8 mouse cellular contexts compared by ENCODE assay signal in the genomic region with DNA sequence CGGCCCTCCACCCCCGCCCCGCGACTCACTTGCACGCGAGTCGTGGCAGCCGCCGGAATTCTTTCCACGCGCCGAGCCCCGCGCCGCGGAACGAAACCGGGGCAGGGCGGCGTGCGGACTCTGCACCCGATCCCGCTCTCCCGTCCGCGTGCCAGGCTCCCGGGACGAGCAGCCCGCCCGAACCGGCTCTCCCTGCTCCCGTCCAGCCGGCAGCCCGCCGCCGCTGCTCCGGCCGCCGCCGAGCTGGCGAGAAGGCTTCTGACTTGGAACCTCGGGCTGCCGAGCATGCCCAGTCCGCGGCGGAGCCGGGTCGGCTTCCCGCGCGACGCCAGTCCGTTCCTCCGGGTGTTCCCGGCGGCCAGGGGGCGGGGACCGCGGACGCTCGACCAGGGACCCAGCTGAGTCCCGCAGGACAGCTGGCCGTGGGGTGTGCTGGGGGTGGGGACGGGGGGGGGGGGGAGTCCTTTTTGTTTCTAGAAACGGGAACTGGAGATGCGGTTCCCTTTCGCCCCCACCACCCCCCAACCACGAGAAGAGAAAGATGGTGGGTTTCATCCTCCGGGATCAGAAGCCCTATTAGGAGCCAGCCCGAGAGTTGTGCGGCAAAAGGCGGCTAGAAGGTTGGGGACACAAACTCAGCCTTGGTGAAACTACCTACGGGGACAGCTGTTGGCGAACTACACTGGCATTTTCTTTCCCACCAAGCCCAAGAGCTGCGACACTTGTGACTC. TPM values are rescaled to one million over a fixed set of nuclear protein-coding genes. Genes with fewer than 3 reads are reported as not detected.
DNase-seq lines count a peak whose midpoint lies in the region.

No protein-coding gene starts in this region.

- H3K4me3 ChIP-seq in hindbrain, embryonic 10.5 days: peak overlapping the region; percentile 82

- under 1% methylated on average over 75 of the region's 75 CpGs for WGBS in hindbrain, embryonic 10.5 days

- no peaks in the 10 kb centered on the region for H3K9me3 ChIP-seq in hindbrain, embryonic 10.5 days

- peak; percentile 71 for DNase-seq in MEL-GATA-1-ER (ENCODE audit: extremely low read depth, low read depth)
- peak; percentile 92 to 97 for DNase-seq in cerebellum, adult 18-20 months
- peak; percentile 88 for DNase-seq in forelimb bud, embryonic 11.5 days (ENCODE audit: low read depth, low spot score)
- DNase-seq in hindbrain, embryonic 10.5 days (ENCODE audit: low spot score): peak; percentile 94
- peak; percentile 91 to 94 for DNase-seq in layer of hippocampus, postnatal 14 days (ENCODE audit: low spot score in 2 of 2)
- peak; percentile 97 for DNase-seq in lung, postnatal 10 days
- peak; percentile 97 for DNase-seq in ovary, postnatal 36 days (ENCODE audit: low spot score)
- DNase-seq in thymus, postnatal 14 days: peak; percentile 73

- H3K27me3 ChIP-seq in hindbrain, embryonic 10.5 days (ENCODE audit: insufficient read depth, poor library complexity, severe bottlenecking): peaks cover 12% of the 10 kb centered on the region; the same call in 1 of the 2 replicates

- peak overlapping the region; percentile 98 for H3K27ac ChIP-seq in hindbrain, embryonic 10.5 days

- peaks cover 12% of the 10 kb centered on the region for H3K36me3 ChIP-seq in hindbrain, embryonic 10.5 days

- H3K4me1 ChIP-seq in hindbrain, embryonic 10.5 days (replicated peaks): peaks cover 28% of the 10 kb centered on the region

RNA-seq across cellular contexts. Expression of a gene that starts 1.2 kb away (rescaled TPM):
- 13.9 and 14.4 TPM in 2 replicates for polyA plus RNA-seq in hindbrain, embryonic 10.5 days (2016; fragmentation: Nextera tagmentation; extraction: Ambion mirVana)
- total RNA-seq in layer of hippocampus, postnatal 14 days (2021): 10 to 100 TPM; 45.9 to 50.9 TPM

Comparison
In these comparisons a context has a peak if more than half of its experiments do, and no peak if none do; other contexts are left out.
1. Peak in every context shown above with its lines: DNase-seq, H3K4me3 ChIP-seq and H3K27ac ChIP-seq.